Mouse (Mus musculus): ENCODE results near the gene Bloc1s3. TPM values are rescaled to one million over a fixed set of nuclear protein-coding genes. Genes with fewer than 3 reads are reported as not detected.

Bloc1s3 gene
- polyA plus RNA-seq, 1 experiment from 2014 or later = 1.4 TPM

DNA sequence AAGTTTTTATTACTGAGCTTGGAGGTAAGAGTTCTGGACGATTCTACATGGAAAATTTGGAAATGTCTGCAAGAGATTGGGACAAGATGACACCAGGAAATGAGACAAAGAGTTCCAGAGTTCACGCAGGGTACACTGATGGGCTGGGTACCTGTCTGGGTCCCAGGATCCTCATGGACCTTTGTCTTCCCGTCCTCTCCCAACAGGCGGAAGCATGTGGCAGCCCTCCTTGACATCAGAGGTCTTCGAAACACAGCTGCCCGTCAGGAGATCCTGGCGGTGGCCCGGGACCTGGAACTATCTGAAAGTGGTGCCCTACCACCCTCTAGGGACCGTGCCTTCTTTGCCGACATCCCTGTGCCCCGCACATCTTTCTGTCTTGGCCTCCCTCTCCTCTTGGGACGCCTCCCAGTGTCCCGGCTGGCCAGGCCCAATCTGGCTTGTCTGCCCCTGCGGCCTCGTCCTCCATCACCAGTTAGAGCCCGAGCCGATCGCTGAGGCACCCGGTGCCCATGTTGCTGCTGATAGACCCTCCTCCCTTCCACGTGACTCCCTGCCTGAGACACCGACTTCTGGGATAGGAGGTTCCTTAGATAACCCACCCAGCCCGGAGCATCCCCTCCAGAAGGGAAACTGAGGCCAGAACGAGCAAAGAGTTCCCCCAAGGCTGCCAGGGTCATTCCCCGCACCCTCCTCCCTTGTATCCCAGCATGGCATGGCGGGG lies 13.3 kb downstream of the Bloc1s3 start:
- H3K4me3 ChIP-seq (ENCODE audit: low read length) = no peak overlapping the region
- 0 out of 2 replicates have a peak overlapping the region, but pooled peaks have one; percentile 29 for H3K27ac ChIP-seq (ENCODE audit: low read length)
- WGBS = 68% methylated on average over 25 of the region's 25 CpGs
- ATAC-seq (ENCODE audit: low read depth) = no peak; the same call in 1 of the 2 replicates
- H3K9me3 ChIP-seq (ENCODE audit: control insufficient read depth, low read length) = no peaks in the 10 kb centered on the region
- no peak overlapping the region for H3K4me2 ChIP-seq (ENCODE audit: low read depth, low read length)
- peaks cover 20% of the 10 kb centered on the region for H3K4me1 ChIP-seq (replicated peaks; ENCODE audit: control insufficient read depth, insufficient read depth, low read length)
- no peaks in the 10 kb centered on the region for H3K36me3 ChIP-seq (ENCODE audit: control insufficient read depth, insufficient read depth, low read length)
- H3K27me3 ChIP-seq (ENCODE audit: control insufficient read depth, insufficient read depth, low read depth, low read length) = peaks cover 15% of the 10 kb centered on the region
- H3K9ac ChIP-seq (ENCODE audit: low read length) = no peak overlapping the region

DNA sequence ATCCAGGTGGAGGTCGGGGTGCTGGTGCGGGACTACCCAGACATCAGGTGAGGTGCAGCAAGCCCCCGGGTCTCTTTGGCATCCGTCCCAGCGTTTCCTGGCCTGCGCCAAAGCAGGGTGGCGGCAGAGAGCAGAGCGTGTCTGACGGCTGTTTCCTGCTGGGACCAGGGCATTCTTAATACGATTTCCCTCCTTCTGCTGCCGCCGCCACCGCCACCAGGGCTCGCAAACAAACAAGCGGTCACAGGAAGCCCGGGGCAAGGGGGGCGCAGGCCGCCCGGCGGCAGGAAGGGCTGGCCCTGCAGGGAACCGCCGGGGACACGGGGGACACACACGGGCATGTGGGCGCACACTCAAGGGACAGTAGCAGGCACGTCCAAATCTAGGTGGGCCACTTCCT lies 16.4 kb downstream of the Bloc1s3 start:
- ATAC-seq (ENCODE audit: low read depth) = peak; percentile 64
- Histone ChIP-seq H3K27ac (ENCODE audit: low read length) (peak overlapping the region; percentile 48), H3K9me3 (ENCODE audit: control insufficient read depth, low read length) (no peaks in the 10 kb centered on the region), H3K9ac (ENCODE audit: low read length) (peak overlapping the region; percentile 60), H3K27me3 (ENCODE audit: control insufficient read depth, insufficient read depth, low read depth, low read length) (peaks cover 35% of the 10 kb centered on the region), H3K4me1 (replicated peaks; ENCODE audit: control insufficient read depth, insufficient read depth, low read length) (peaks cover 20% of the 10 kb centered on the region), H3K4me2 (ENCODE audit: low read depth, low read length) (peak overlapping the region; percentile 57), H3K4me3 (ENCODE audit: low read length) (peak overlapping the region; percentile 33), H3K36me3 (ENCODE audit: control insufficient read depth, insufficient read depth, low read length) (no peaks in the 10 kb centered on the region)
- WGBS = 2% methylated on average over 26 of the region's 26 CpGs

DNA sequence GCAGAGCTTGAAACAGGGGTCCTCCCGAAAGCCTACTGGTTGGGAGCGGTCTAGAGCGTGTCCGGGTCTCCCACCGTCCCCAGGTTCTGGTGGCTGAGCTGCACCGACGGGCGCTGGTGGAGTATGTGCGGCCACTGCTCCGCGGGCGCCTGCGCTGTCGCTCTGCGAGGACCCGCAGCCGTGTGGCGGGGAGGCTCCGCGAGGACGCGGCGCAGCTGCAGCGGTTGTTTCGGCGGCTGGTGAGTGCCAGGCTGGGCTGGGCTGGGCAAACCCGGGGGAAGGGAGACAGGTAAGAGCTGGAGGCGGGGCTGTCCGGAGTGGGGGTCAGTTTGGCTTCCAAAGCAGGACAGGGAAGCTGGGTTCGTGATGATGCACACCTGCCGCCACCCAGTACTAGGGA lies 18.6 kb downstream of the Bloc1s3 start:
- peaks cover 6% of the 10 kb centered on the region for H3K4me1 ChIP-seq (replicated peaks; ENCODE audit: control insufficient read depth, insufficient read depth, low read length)
- H3K9ac ChIP-seq (ENCODE audit: low read length) = no peak overlapping the region
- H3K9me3 ChIP-seq (ENCODE audit: control insufficient read depth, low read length) = no peaks in the 10 kb centered on the region
- H3K36me3 ChIP-seq (ENCODE audit: control insufficient read depth, insufficient read depth, low read length) = no peaks in the 10 kb centered on the region
- peak overlapping the region; percentile 3; the same call in 1 of the 2 replicates for H3K4me3 ChIP-seq (ENCODE audit: low read length)
- 14% methylated on average over 31 of the region's 31 CpGs for WGBS
- H3K27me3 ChIP-seq (ENCODE audit: control insufficient read depth, insufficient read depth, low read depth, low read length) = peaks cover 35% of the 10 kb centered on the region
- ATAC-seq (ENCODE audit: low read depth) = no peak
- H3K27ac ChIP-seq (ENCODE audit: low read length) = no peak overlapping the region
- H3K4me2 ChIP-seq (ENCODE audit: low read depth, low read length) = peak overlapping the region; percentile 9; the same call in 1 of the 2 replicates

DNA sequence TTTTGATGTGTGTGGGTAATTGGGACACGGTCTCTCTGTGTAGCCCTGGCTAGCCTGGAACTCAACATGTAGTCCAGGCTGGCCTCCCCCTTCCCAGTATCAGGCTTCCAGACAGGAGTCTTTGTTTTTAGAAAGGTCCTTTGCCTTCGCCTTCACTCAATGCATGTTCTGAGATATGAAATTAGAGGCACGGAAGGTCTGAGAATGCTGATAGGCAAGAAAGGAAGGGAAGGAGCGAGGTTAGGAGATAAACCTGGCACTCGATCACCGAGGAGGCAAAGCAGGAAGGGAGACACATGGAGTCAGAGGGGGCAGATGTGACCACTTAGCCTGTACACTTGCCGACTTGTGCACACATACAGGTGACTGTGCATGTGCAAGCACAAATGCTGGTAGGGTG lies 21.6 kb downstream of the Bloc1s3 start:
- H3K27ac ChIP-seq (ENCODE audit: low read length) = no peak overlapping the region
- H3K36me3 ChIP-seq (ENCODE audit: control insufficient read depth, insufficient read depth, low read length) = no peaks in the 10 kb centered on the region
- no peak overlapping the region for H3K4me2 ChIP-seq (ENCODE audit: low read depth, low read length)
- H3K4me3 ChIP-seq (ENCODE audit: low read length) = no peak overlapping the region
- no peaks in the 10 kb centered on the region for H3K9me3 ChIP-seq (ENCODE audit: control insufficient read depth, low read length)
- H3K9ac ChIP-seq (ENCODE audit: low read length) = no peak overlapping the region
- H3K27me3 ChIP-seq (ENCODE audit: control insufficient read depth, insufficient read depth, low read depth, low read length) = peaks cover 35% of the 10 kb centered on the region
- peaks cover under 1% of the 10 kb centered on the region for H3K4me1 ChIP-seq (replicated peaks; ENCODE audit: control insufficient read depth, insufficient read depth, low read length)
- no peak for ATAC-seq (ENCODE audit: low read depth)
- WGBS = 83% methylated on average over 7 of the region's 7 CpGs

DNA sequence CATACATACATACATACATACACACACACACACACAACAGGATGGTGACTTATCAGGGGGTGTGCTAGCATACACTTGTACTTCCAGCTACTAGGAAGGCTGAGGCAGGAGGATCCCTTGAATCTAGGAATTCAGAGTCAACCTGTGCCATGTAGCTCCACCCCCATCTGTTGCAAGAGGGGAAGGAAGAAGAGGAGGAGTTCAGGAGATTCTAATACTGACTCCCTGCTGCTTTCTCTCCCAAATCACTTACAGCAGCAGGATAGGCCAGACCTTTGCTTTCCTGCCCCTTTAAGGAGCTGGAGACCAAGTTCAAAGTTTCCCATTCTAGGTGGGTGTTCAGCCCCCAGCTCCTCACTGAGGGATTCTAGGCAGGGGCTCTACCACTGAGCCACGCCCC lies 22.7 kb downstream of the Bloc1s3 start:
- ATAC-seq (ENCODE audit: low read depth) = no peak
- Histone ChIP-seq H3K4me1 (replicated peaks; ENCODE audit: control insufficient read depth, insufficient read depth, low read length) (no peaks in the 10 kb centered on the region), H3K9me3 (ENCODE audit: control insufficient read depth, low read length) (no peaks in the 10 kb centered on the region), H3K4me2 (ENCODE audit: low read depth, low read length) (no peak overlapping the region), H3K4me3 (ENCODE audit: low read length) (no peak overlapping the region), H3K27me3 (ENCODE audit: control insufficient read depth, insufficient read depth, low read depth, low read length) (peaks cover 26% of the 10 kb centered on the region), H3K9ac (ENCODE audit: low read length) (no peak overlapping the region), H3K27ac (ENCODE audit: low read length) (no peak overlapping the region), H3K36me3 (ENCODE audit: control insufficient read depth, insufficient read depth, low read length) (no peaks in the 10 kb centered on the region)
- WGBS = 80% methylated on average over 1 of the region's 1 CpGs

- Histone ChIP-seq H3K36me3 (ENCODE audit: control insufficient read depth, insufficient read depth, low read length) (no peaks in the 10 kb centered on the region), H3K9me3 (ENCODE audit: control insufficient read depth, low read length) (no peaks in the 10 kb centered on the region), H3K4me1 (replicated peaks; ENCODE audit: control insufficient read depth, insufficient read depth, low read length) (no peaks in the 10 kb centered on the region), H3K4me3 (ENCODE audit: low read length) (no peak overlapping the region), H3K9ac (ENCODE audit: low read length) (no peak overlapping the region), H3K4me2 (ENCODE audit: low read depth, low read length) (no peak overlapping the region), H3K27ac (ENCODE audit: low read length) (no peak overlapping the region), H3K27me3 (ENCODE audit: control insufficient read depth, insufficient read depth, low read depth, low read length) (peaks cover 4% of the 10 kb centered on the region; the same call in 1 of the 2 replicates)
- ATAC-seq (ENCODE audit: low read depth) = no peak
- WGBS = 73% methylated on average over 8 of the region's 8 CpGs
Observed at GRCm38 (mm10) chr7:19483281-19483680, 24.9 kb downstream of the Bloc1s3 start.

- Histone ChIP-seq H3K4me2 (ENCODE audit: low read depth, low read length) (no peak overlapping the region), H3K4me1 (replicated peaks; ENCODE audit: control insufficient read depth, insufficient read depth, low read length) (peaks cover 12% of the 10 kb centered on the region; the same call in 1 of the 2 replicates), H3K9ac (ENCODE audit: low read length) (no peak overlapping the region), H3K9me3 (ENCODE audit: control insufficient read depth, low read length) (no peaks in the 10 kb centered on the region), H3K36me3 (ENCODE audit: control insufficient read depth, insufficient read depth, low read length) (no peaks in the 10 kb centered on the region), H3K27ac (ENCODE audit: low read length) (peak overlapping the region; percentile 12; the same call in 1 of the 2 replicates), H3K27me3 (ENCODE audit: control insufficient read depth, insufficient read depth, low read depth, low read length) (peaks cover 13% of the 10 kb centered on the region), H3K4me3 (ENCODE audit: low read length) (no peak overlapping the region)
- no peak for ATAC-seq (ENCODE audit: low read depth)
- WGBS = 16% methylated on average over 14 of the region's 14 CpGs
Observed at GRCm38 (mm10) chr7:19477624-19478384, 30.4 kb downstream of the Bloc1s3 start.

DNA sequence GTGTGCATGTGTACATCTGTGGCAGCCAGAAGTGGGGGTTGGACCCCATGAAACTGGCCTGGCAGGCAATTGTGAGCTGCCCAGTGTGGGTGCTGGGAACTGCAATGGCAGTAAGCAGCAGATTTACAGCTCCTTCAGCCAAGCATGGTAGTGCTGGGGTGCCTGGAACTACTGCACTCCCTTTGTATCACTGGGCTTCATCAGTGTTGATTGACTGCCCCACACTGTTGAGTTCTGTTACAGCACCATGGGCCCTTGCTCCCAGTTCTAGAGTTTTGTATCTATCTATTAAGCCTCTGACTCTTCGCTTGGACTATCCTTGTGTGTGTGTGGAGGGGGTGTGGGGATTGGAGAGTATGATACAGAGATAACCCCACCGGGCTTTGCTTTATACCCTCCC lies 31.1 kb downstream of the Bloc1s3 start:
- H3K9me3 ChIP-seq (ENCODE audit: control insufficient read depth, low read length) = no peaks in the 10 kb centered on the region
- H3K4me2 ChIP-seq (ENCODE audit: low read depth, low read length) = no peak overlapping the region
- peaks cover 12% of the 10 kb centered on the region; the same call in 1 of the 2 replicates for H3K4me1 ChIP-seq (replicated peaks; ENCODE audit: control insufficient read depth, insufficient read depth, low read length)
- peaks cover 20% of the 10 kb centered on the region for H3K27me3 ChIP-seq (ENCODE audit: control insufficient read depth, insufficient read depth, low read depth, low read length)
- no peak overlapping the region for H3K27ac ChIP-seq (ENCODE audit: low read length)
- no peak overlapping the region for H3K4me3 ChIP-seq (ENCODE audit: low read length)
- no peak for ATAC-seq (ENCODE audit: low read depth)
- H3K36me3 ChIP-seq (ENCODE audit: control insufficient read depth, insufficient read depth, low read length) = no peaks in the 10 kb centered on the region
- H3K9ac ChIP-seq (ENCODE audit: low read length) = no peak overlapping the region
- WGBS = 54% methylated on average over 2 of the region's 2 CpGs

DNA sequence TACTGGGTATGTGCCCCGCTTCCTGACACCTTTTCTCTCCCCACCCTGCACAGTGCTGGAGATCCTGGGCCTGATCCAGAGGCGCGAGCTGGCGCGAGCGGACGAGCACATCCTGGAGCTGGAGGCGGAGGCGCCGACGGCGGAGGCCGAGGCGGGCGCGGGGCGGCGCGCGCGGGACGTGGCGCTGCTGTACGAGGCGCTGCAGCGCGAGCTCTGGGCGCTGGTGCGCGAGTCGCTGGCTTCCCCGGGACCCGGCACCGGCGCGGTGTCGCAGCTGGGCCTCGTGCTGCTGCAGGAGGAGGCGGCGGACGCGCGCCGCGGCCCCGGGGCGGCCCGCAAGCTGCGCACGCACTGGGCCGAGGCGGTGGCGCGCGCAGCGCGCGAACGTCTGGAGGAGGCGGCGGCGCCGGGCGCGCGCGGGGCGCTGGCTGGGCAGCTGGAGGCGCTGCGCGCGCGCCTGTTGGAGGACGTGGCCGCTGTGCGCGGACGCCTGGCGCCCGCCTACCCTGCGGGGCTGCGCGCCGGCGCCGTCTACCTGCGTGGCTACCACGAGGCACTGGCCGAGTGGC lies 34.2 kb downstream of the Bloc1s3 start:
- Histone ChIP-seq H3K4me2 (ENCODE audit: low read depth, low read length) (peak overlapping the region; percentile 96), H3K36me3 (ENCODE audit: control insufficient read depth, insufficient read depth, low read length) (no peaks in the 10 kb centered on the region), H3K4me3 (ENCODE audit: low read length) (peak overlapping the region; percentile 61), H3K9ac (ENCODE audit: low read length) (peak overlapping the region; percentile 79), H3K9me3 (ENCODE audit: control insufficient read depth, low read length) (no peaks in the 10 kb centered on the region), H3K4me1 (replicated peaks; ENCODE audit: control insufficient read depth, insufficient read depth, low read length) (peaks cover 20% of the 10 kb centered on the region; the same call in 1 of the 2 replicates), H3K27ac (ENCODE audit: low read length) (peak overlapping the region; percentile 44), H3K27me3 (ENCODE audit: control insufficient read depth, insufficient read depth, low read depth, low read length) (peaks cover 48% of the 10 kb centered on the region)
- ATAC-seq (ENCODE audit: low read depth) = peak; percentile 89
- WGBS = 0% methylated on average over 32 of the region's 89 CpGs
